Mouse (Mus musculus) C2C12 (cell line): Measurements from ENCODE around the gene Prex1. TPM values are rescaled to one million over a fixed set of nuclear protein-coding genes. Genes with fewer than 3 reads are reported as not detected.

Experiments used
- H3K27me3 ChIP-seq: one replicate; pipeline ENCODE4 v1.6.1; 2011; ENCODE audit not compliant: control insufficient read depth, insufficient read depth, insufficient read length
- H3K36me3 ChIP-seq: one replicate; pipeline ENCODE4 v1.6.1; 2011; ENCODE audit not compliant: control insufficient read depth, insufficient read depth
- H3K4me3 ChIP-seq: one replicate; pipeline ENCODE4 v1.5.1; 2011; ENCODE audit warnings: mild to moderate bottlenecking, control low read depth; ENCODE audit not compliant: poor library complexity, insufficient read depth, severe bottlenecking
- H3K79me2 ChIP-seq: one replicate; pipeline ENCODE4 v1.6.1; 2011; ENCODE audit not compliant: control insufficient read depth, insufficient read depth
- H3K79me3 ChIP-seq: one replicate; pipeline ENCODE4 v1.6.1; 2011; ENCODE audit warnings: low read depth, control low read depth
- H3ac ChIP-seq: one replicate; pipeline ENCODE3; 2011; ENCODE audit warnings: low read depth; ENCODE audit not compliant: control insufficient read depth, insufficient read length
- CEBPB ChIP-seq: IDR thresholded peaks from one replicate; pipeline ENCODE4 v1.6.1; 2011; ENCODE audit warnings: low read depth, mild to moderate bottlenecking, control low read depth, moderate library complexity
- CTCF ChIP-seq: IDR thresholded peaks from one replicate; pipeline ENCODE4 v1.5.1; 2011; ENCODE audit not compliant: control insufficient read depth, insufficient read depth, insufficient read length
- FOSL1 ChIP-seq: IDR thresholded peaks from one replicate; pipeline ENCODE4 v1.8.0; 2011; ENCODE audit warnings: mild to moderate bottlenecking, low read length; ENCODE audit not compliant: poor library complexity, insufficient read depth, severe bottlenecking
- MAX ChIP-seq: IDR thresholded peaks from one replicate; pipeline ENCODE4 v1.6.1; 2011; ENCODE audit warnings: mild to moderate bottlenecking, control low read depth
- MYOD1 ChIP-seq: IDR thresholded peaks from one replicate; pipeline ENCODE4 v1.6.1; 2011; ENCODE audit warnings: low read depth; ENCODE audit not compliant: control insufficient read depth, insufficient read length
- MYOG ChIP-seq: IDR thresholded peaks from one replicate; pipeline ENCODE4 v1.6.1; 2011; ENCODE audit not compliant: control insufficient read depth, insufficient read length; ENCODE audit errors: extremely low read depth
- USF1 ChIP-seq: IDR thresholded peaks from one replicate; pipeline ENCODE4 v1.6.1; 2011; ENCODE audit warnings: low read depth, mild to moderate bottlenecking, control low read depth, moderate library complexity
- polyA plus RNA-seq: library from polyadenylated mRNA; unstranded; fragments of >200 nt; fragmentation: generic; extraction: Trizol; gene quantifications from one replicate; pipeline ENCODE4 v1.2.1, GENCODE M21; 2012; ENCODE audit warnings: missing spikeins

Gene Prex1
- polyA plus RNA-seq, 1 experiment, result 0.16 TPM

DNA sequence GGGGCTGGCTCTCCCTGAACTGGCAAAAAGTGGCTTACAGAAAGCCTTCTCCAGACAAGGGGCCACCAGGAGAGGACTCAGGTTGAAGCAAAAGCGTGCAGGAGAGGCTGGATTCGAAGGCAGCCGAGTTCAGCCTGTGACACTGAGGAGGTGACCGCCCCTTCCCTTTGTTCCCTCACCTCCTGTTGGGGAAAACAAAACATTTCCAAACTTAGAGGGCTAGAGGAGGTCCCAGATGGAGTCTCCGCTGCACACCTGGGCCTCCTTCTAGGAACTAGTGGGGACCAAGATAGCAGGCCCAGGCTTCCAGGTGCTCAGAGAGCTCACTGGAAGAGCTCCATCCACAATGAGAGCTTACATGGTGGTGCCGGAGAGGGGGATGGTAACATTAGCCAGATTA lies 161.0 kb downstream of the Prex1 start:
- no peak overlapping the region for H3K4me3 ChIP-seq

DNA sequence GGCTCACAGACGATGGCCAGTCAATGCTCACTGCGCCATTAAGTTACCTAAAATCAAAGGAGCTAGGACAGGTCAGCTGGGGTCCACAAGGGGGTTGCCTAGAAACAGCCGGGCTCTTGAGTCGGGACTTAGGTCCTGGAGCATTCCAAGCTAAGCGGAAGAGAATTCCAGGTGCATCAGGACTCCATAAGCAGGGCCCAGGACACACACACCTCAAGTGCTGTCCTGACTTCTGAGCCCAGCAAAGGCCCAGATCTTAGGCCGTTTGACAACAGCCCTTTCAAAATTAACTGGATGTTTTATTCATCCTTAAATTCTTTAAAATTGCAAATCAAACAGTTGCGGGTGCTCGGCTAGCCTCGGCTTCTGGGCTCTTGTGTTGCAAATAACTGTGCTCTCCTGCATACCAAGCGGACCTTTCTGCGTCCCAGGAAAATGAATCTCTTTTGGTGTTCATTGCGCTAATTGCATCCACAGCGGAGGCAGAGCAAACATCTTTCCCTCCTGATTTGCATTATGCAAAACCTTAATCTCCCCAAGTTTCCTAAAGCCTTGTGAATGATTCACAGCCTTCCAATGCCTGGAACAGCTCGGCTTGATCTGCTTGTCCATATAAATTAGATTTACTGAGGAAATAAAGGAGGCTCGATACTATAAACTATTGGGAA lies 161.7 kb downstream of the Prex1 start:
- Histone ChIP-seq H3K4me3 (no peak overlapping the region), H3K79me2 (no peaks in the 10 kb centered on the region), H3ac (no peak overlapping the region), H3K36me3 (no peaks in the 10 kb centered on the region), H3K79me3 (no peaks in the 10 kb centered on the region), H3K27me3 (no peaks in the 10 kb centered on the region)
- no peak for TF ChIP-seq FOSL1
- no peak for TF ChIP-seq CTCF
- no peak for TF ChIP-seq MYOG

More for the DNA sequence above, 161.0 kb downstream of the Prex1 start:
- no peaks in the 10 kb centered on the region for H3K27me3 ChIP-seq
- H3K79me3 ChIP-seq, result no peaks in the 10 kb centered on the region
- H3K79me2 ChIP-seq, result no peaks in the 10 kb centered on the region
- no peak overlapping the region for H3ac ChIP-seq
- TF ChIP-seq CTCF (no peak), CEBPB (no peak), MYOG (no peak)
- no peaks in the 10 kb centered on the region for H3K36me3 ChIP-seq

DNA sequence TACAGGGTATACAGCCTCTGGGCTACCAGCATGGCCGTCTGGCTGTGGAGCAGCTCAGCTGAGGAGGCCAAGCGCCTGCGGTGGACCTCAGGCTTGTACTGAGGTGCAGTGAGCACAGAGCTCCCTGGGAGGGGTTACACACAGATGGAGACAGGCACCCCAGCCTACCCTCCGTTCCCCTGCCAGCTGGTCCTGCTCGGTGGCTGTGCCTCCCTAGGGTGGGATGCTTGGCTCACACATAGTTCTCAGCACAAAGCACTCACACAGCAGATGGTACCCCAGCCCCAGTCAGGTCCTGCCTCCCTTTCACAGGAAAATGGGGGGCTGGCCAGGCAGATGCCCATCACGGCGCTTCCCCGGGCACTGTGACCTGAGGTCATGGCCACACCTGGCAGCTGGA lies 163.8 kb downstream of the Prex1 start:
- Histone ChIP-seq H3K36me3 (no peaks in the 10 kb centered on the region), H3K79me3 (no peaks in the 10 kb centered on the region), H3K79me2 (no peaks in the 10 kb centered on the region), H3K27me3 (no peaks in the 10 kb centered on the region), H3ac (no peak overlapping the region), H3K4me3 (no peak overlapping the region)
- TF ChIP-seq CEBPB, result no peak
- TF ChIP-seq MYOG, result no peak
- no peak for TF ChIP-seq MAX
- TF ChIP-seq USF1, result no peak
- TF ChIP-seq FOSL1, result no peak
- TF ChIP-seq MYOD1, result no peak
- TF ChIP-seq CTCF, result no peak

DNA sequence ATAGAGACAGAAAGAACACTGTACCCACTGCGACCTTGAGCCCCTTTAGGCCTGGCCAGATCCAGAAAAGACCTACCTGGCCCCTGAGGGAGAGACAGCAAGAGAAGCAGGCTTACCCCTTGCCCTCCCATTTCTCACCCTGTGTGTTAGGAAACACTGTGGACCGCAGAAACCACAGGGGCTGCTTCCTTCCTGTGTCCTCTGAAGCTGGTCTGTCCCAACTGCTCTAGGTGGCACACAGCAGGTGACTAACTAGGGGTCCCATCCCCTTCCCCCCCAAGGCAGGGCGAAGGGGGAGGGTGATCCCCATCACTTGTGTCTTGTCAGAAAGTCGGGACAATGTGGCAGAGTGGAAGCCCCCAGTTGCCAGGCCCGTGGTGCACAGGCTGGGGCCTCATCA lies 164.6 kb downstream of the Prex1 start:
- Histone ChIP-seq H3K4me3 (no peak overlapping the region), H3K79me3 (no peaks in the 10 kb centered on the region), H3K79me2 (no peaks in the 10 kb centered on the region), H3K36me3 (no peaks in the 10 kb centered on the region), H3ac (no peak overlapping the region), H3K27me3 (peaks cover 3% of the 10 kb centered on the region)
- TF ChIP-seq MYOD1 (no peak), MYOG (no peak), FOSL1 (no peak), MAX (no peak), CTCF (no peak), USF1 (no peak), CEBPB (no peak)

DNA sequence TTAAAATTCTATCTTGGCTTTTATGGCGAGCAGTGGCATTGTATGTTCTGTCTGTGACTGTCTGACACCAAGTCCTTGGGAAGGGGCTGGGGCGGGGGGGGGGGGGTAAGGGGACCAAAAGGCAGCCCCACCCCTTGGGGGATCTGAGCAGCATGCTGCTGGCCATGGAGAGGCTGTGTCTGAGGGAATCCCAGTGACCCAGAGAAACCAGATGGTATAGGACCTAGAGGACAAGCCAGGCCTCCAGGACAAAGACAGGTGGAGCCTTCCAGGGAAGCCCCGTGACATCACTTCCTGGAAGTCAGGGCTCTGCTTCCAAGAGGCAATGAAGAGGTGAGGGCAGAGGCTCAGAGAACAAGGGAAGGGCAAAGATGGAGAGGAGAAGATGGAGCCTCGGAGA lies 168.1 kb downstream of the Prex1 start:
- peaks cover 16% of the 10 kb centered on the region for H3K27me3 ChIP-seq
- H3K79me3 ChIP-seq, result no peaks in the 10 kb centered on the region
- H3ac ChIP-seq, result no peak overlapping the region
- no peaks in the 10 kb centered on the region for H3K79me2 ChIP-seq
- TF ChIP-seq USF1 (no peak), MYOD1 (no peak), CTCF (no peak), MAX (no peak), CEBPB (no peak), MYOG (no peak), FOSL1 (no peak)
- H3K36me3 ChIP-seq, result no peaks in the 10 kb centered on the region
- no peak overlapping the region for H3K4me3 ChIP-seq

DNA sequence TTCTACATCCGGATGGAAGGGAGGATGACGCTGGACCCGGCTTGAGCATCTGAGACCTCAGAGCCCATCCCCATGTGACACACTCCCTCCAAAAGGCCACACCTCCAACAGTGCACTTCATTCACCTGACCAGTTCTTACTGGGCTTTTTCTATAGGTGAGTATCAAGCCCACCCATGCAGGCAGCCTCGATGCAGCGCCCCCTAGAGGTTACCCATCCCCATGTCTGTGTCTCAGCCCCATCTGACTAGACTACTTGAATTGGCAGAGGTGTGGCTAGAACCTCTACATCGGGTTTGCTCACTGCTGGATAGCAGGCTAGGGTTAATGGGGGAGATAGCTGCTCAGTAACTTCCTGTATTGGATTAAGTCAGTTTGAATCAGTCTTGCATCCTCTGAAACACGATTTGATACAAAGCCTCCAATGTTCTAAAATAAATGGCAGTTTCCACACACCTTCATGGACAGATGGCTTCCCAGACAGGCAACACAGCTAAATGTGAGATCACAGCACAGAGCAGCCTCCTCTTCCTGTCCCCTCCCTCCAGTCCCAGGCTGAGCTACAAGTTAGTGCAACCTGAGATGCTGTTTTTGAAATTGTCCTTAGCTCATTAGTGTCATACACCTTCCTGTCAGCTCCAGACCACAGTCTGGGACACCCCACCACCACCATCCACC lies 168.9 kb downstream of the Prex1 start:
- H3K27me3 ChIP-seq, result peaks cover 23% of the 10 kb centered on the region
- no peak overlapping the region for H3ac ChIP-seq

More for the DNA sequence above, 168.9 kb downstream of the Prex1 start:
- Histone ChIP-seq H3K36me3 (no peaks in the 10 kb centered on the region), H3K79me2 (no peaks in the 10 kb centered on the region), H3K4me3 (no peak overlapping the region), H3K79me3 (no peaks in the 10 kb centered on the region)
- TF ChIP-seq CEBPB (no peak), MYOD1 (no peak), USF1 (no peak), MAX (no peak), FOSL1 (no peak), MYOG (no peak), CTCF (no peak)
